Mouse (Mus musculus): ENCODE measurements around the gene Rapgef2.
"Not testable (repeated sequence)": the region's sequence is repeated elsewhere in the genome, so short reads cannot be mapped to it uniquely, and the experiment has no call there.

Gene Rapgef2

DNA sequence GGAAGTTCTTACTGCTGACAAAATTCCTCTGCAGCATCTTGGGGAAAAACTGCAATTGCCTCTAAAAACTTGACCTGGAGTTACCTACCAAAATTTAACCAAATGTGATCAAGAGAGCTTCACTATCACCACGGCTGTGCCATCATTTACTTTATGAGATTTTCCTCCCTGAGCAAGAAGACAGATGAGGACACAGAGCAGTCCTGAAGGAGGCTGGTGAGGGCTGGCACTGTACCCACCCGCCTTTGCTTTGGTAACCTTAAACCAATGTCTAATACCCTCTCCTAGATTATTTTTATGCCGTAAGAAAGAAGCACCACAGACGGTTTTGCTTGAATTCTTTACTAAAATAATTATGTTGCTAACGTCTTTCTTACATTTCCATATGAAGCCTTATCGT is 112.1 kb downstream of the Rapgef2 start:
- no peak for DNase-seq (ENCODE audit: inconsistent age in 2 of 2, low spot score in 1 of 2)

DNA sequence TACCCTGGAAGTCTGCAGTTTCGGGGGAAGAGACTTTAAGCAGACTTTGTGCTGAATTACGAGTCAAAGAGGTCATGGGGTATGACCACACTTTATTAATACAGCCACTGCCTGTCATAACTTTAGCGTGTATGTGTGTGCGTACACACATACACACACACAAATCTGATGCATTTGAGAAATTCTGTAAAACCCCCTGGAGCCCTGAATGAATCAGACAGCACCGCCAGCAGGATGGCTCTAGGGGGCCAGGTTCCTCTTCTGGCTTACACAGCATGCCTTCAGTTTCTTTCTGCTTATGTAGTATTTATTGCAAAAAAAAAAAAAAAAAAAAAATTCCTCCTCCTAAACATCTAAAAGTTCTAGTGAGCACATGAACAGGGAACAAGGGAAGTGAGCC is 113.0 kb downstream of the Rapgef2 start:
- no peak for DNase-seq (ENCODE audit: inconsistent age in 2 of 2, low spot score in 1 of 2)

DNA sequence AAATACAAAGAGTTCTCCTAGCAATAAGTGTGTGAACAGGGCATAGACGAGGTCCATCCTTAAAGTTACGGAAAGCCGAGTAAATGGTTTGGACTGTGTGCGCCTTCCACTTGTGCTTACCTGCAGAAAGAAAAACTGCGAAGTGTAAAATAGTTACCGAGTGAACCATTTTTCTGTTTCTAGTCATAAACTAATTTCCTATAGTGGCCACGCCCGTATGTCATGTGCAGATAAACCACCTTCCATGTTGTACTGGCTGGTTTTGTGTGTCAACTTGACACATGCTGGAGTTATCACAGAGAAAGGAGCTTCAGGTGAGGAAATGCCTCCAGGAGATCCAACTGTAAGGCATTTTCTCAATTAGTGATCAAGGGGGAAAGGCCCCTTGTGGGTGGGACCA is 115.2 kb downstream of the Rapgef2 start:
- not testable (repeated sequence) for DNase-seq (ENCODE audit: inconsistent age in 2 of 2, low spot score in 1 of 2)

- DNase-seq (ENCODE audit: inconsistent age in 2 of 2, low spot score in 1 of 2) = no peak
Observed at GRCm38 (mm10) chr3:79168168-79168827, 118.0 kb downstream of the Rapgef2 start.

- no peak for DNase-seq (ENCODE audit: inconsistent age in 2 of 2, low spot score in 1 of 2)
Observed at GRCm38 (mm10) chr3:79167586-79167985, 118.7 kb downstream of the Rapgef2 start.

DNA sequence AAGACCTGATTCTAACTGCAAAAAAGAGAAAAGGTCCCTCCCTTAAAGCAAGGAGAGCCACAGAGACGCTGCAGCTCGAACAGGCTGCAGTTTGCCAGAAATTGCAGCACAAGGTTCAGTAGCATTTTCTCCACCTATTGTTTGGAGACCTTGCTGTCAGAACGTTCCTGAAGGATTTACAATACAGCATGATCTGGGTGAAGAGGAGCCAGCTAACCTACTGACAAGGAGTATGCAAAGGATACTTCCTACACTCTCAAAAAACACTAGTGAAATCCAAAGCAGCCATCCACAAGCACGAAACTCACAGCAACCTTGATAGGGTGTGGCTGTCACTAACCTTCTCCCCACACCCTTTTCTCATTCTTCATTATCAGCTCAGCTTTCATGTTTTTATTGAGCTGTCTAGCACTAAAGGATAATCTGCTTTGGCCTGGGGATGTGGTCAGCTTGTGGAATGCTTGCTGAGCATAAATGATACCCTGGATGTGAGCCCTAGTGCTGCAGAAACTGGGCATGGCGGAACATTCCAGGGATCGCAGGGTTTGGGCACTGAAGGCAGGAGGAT is 124.4 kb downstream of the Rapgef2 start:
- DNase-seq (ENCODE audit: inconsistent age in 2 of 2, low spot score in 1 of 2) = peak in 1 of 2 experiments; percentile 67

- peak in 1 of 2 experiments; percentile 77 for DNase-seq (ENCODE audit: inconsistent age in 2 of 2, low spot score in 1 of 2)
Observed at GRCm38 (mm10) chr3:79161093-79161723, 125.1 kb downstream of the Rapgef2 start.

DNA sequence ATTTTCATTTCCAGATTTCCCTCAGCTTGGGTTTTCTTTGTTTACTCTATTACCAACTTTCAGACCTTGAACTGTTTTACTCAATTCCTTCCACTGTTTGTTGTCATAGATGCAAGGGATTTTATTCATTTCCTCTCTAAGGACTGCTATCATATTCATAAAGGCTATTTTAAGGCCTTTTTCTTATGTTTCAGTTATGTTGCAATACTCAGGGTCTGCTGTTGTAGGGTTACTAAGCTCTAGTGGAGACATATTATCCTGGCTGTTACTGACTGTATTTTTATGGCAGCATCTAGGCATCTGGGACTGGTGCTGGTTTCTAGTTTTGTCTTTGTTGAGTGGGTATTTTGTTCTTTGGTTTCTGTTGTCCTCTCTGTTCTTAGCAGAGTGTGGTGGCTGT is 128.1 kb downstream of the Rapgef2 start:
- DNase-seq (ENCODE audit: inconsistent age in 2 of 2, low spot score in 1 of 2) = peak in 1 of 2 experiments; percentile 32

GRCm38 (mm10) chr3:79153039-79153487 is 133.3 kb downstream of the Rapgef2 start:
- DNase-seq (ENCODE audit: inconsistent age in 2 of 2, low spot score in 1 of 2) = peak; percentile 65 to 94

- no peak for DNase-seq (ENCODE audit: inconsistent age in 2 of 2, low spot score in 1 of 2)
Observed at GRCm38 (mm10) chr3:79145407-79146055, 140.8 kb downstream of the Rapgef2 start.

GRCm38 (mm10) chr3:79144672-79145406 is 141.5 kb downstream of the Rapgef2 start:
- peak in 1 of 2 experiments; percentile 82 for DNase-seq (ENCODE audit: inconsistent age in 2 of 2, low spot score in 1 of 2)

DNA sequence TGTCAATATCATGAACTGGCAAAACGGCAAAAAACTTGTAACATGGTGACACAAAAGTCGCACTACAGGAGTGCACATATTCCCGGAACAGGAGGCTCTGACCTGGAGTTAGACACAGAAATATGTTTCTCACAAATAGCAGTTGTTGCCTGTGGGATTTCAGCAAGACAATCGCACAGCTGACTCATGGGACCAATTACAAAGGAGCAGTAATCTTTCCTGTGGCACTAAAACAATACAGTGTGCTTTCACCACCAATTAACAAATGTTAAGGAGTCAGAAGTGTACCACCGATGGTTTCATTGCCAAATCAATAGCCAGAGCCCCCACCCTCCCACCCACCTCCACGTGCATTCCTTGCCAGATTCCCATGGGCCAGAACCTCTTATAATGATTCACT is 142.2 kb downstream of the Rapgef2 start:
- DNase-seq (ENCODE audit: inconsistent age in 2 of 2, low spot score in 1 of 2) = peak in 1 of 2 experiments; percentile 62

- peak; percentile 70 to 95 for DNase-seq (ENCODE audit: inconsistent age in 2 of 2, low spot score in 1 of 2)
Observed at GRCm38 (mm10) chr3:79139245-79139644, 147.1 kb downstream of the Rapgef2 start.

- DNase-seq (ENCODE audit: inconsistent age in 2 of 2, low spot score in 1 of 2) = no peak
Observed at GRCm38 (mm10) chr3:79138601-79139000, 147.7 kb downstream of the Rapgef2 start.

GRCm38 (mm10) chr3:79130991-79131390 is 155.3 kb downstream of the Rapgef2 start:
- DNase-seq (ENCODE audit: inconsistent age in 2 of 2, low spot score in 1 of 2) = peak; percentile 45 to 81

DNA sequence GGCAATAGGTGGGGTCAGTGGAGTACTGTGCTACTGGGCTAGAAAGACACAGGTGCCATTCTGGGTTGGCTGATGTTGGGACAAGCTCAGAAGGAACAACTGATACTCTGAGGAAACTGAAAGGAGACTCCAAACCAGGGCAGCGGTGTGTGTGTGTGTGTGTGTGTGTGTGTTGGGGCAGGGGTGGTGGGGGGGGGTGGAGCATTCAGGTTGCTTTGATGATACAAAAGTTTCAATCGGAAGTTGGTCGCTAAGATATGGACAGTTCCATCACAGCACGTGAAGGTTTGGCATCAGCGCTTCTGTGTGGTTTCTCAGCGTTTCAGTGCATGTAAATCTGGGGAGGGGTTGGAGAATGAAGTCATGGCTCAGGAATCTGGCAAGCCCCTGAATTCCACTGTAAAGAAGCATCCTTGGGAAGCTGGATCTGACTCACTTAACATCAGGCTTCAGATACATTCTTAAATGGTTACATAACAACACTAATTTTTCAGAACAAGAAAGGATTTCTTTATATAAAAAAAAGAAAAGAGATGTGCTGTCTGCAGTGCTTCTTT is 157.2 kb downstream of the Rapgef2 start:
- DNase-seq (ENCODE audit: inconsistent age in 2 of 2, low spot score in 1 of 2) = peak in 1 of 2 experiments; percentile 69

DNA sequence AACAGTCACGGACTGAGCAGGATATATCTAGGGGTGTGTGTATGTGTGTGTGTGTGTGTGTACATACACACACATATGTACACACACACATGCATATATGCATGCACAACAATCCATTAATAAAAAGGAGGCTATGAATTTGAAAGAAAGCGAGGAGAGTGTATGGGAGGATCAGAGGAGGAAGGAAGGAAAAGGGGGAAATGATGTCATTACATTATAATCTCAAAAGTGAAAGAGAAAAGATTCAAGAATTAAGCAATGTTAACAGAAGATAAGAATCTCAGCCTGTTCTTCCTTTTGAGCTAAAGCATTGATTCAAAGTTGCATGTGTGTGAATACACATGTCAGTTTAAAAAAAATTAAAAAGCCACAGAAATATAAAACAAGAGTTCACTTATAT is 158.5 kb downstream of the Rapgef2 start:
- DNase-seq (ENCODE audit: inconsistent age in 2 of 2, low spot score in 1 of 2) = no peak

DNA sequence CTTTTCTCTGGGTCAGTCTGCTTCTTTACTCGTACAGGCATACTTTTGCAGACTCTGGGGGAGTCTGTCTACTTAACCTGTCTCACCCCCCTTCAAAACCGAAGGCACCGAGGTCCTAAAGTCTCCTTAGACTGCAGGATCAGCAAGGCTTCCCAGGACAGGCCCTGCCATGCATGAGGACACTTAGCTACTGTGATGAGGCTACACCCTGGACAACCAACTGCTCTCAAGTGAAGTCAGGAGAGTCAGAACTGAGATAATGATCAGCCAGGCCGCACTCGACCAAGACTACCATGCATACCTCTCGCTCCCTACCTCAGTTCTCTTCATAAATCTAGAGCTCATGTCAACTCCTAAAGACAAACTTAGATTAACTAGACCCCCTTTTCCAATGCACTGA is 159.5 kb downstream of the Rapgef2 start:
- no peak for DNase-seq (ENCODE audit: inconsistent age in 2 of 2, low spot score in 1 of 2)

- DNase-seq (ENCODE audit: inconsistent age in 2 of 2, low spot score in 1 of 2) = no peak
Observed at GRCm38 (mm10) chr3:79121391-79121790, 164.9 kb downstream of the Rapgef2 start.

DNA sequence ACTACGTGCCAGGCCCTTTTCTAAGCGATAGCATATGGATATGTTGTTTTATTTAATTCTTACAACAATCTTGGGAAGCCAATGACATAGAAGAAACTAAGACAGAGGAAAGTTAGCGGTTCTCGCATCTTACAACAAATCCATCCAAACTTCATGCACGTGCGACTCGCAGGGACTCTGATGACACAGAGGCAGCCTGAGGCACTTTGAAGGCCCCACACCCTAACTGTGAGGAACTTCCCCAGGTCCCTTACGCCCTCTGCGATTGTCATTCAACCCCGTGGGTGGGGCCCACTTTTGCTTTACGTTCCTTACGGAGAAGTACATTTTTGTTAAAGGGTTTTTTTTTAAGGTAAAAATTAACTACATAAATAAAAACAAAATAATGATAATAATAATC is 166.3 kb downstream of the Rapgef2 start:
- no peak for DNase-seq (ENCODE audit: inconsistent age in 2 of 2, low spot score in 1 of 2)

GRCm38 (mm10) chr3:79110153-79110552 is 176.2 kb downstream of the Rapgef2 start:
- DNase-seq (ENCODE audit: inconsistent age in 2 of 2, low spot score in 1 of 2) = no peak

Data from adrenal gland, adult (tissue).